Mouse (Mus musculus): ENCODE data around the gene Pyroxd2.
"Not testable (repeated sequence)": the region's sequence is repeated elsewhere in the genome, so short reads cannot be mapped to it uniquely, and the experiment has no call there.

Pyroxd2 gene

DNA sequence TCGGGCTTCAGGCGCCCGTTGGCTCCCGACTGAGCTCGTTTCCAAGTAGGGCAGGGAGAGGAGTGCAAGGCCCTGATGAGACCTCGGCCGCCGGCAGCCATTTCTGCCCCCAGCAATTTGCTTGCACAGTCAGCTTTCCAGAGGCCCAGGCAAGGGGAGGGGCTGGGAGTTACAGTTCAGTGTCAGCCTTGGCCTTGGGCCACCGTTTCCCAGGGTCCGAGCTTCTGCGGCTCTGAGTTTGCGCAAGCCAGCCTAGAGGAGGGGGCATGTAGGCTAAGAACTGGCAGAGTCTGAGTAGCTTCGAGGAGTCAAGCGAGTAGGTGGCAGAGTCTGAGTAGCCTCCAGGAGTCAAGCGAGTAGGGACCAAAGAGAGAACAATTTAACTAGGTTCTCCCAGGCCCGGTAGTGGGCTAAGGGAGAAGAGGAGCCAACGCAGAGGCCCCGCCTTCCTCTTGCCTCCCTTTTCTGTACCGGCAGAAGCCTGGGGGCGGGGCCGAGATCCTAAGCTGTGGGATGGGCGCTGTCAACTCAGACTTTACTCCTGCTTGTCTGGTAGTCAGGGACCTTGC is at the start of gene Pyroxd2:
TSS of gene Pyroxd2 (minus strand) at position 413 of the 569 bp plus-strand sequence.
- DNase-seq (ENCODE audit: low read depth, low spot score) = peak; percentile 60

DNA sequence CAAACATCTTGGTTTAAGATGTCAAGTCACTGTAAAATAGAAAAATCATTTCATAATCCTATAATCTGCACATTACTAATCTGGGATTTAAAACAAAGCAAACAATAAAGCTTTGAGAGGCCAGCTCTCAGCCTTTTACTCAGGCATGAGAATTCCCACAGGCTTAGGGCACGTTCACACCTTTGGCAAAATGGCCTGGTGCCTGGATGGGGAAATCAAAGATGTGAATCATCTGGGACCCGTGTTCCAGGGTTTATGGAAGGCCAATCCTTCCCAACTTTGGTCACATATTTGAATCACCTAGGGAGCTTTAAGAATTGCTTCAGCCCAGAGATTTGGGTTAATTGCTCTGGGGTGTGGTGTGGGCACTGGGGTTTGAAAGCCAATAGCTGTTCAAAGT is 45.3 kb upstream of the Pyroxd2 start:
- DNase-seq (ENCODE audit: low read depth, low spot score) = no peak

DNA sequence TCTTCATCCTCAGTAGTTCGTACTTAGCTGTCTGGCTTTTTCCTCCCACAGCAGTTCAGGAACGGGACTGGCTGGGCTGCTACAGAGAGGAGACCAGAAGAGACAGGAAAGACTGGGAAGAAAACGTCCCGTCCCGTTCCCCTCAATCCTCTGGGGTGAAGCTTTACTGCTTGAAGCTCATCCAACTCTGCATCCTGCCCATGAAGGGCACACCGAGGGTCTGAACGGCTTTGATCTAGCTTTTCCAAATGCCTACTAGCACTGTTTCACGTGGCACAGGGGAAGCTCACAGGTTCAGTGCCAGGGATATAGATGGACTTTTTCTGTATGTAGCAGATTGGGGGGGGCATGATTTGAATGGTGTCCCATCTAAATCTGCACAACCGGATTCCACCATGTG is 43.2 kb upstream of the Pyroxd2 start:
- DNase-seq (ENCODE audit: low read depth, low spot score) = no peak

DNA sequence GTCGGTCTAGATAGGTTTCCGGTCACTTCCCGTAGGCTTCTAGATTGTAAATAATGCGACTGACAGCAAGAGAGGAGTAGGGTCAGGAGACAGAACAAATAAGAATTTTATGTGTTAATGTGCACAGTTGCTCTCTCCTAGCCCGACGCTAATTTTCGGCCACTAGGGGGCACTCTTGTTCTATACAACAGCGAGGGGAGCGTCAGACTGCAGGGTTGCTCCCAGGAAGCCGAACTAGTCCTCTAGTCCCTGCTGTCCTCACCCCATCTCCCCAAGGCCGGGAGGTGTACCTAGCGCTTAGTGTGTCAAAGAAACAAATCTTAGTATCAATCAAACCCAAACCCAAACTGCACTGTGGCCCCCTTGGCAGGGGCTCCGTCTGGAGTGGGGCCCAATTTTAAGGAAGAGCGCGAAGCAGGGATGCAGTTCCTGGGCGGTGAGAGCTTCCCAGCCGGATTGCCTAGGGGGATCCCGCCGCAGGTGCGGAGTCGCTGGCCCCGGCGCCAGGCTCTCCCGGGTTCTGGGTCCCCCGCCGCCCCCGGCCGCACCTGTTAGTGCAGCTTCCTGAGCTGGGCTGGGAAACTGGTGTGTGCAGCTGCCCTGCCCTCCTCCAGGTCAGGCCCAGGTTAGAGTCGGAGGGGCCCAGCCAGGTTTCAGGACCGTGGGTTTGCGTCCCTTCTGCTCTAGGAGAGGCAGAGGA is 42.5 kb upstream of the Pyroxd2 start:
- DNase-seq (ENCODE audit: low read depth, low spot score) = peak; percentile 77

DNA sequence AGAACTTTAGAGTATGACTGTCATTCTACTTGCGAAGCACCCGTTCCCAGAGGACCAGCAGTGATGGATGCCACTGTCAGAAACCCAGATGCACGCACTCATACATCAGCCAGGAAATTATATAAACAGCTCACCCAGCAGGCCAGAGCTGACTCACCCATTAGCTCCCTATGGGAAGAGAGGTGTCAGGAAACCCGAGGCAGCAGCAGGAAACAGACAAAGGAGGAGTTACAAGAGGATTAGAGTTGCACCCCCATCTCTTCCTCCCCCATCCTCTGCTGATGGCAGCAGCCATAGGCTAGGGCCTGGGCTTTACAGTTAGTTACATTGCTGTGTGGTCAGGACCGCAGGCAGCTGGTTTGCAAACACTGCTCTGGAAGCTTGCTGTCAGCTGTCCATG is 35.7 kb upstream of the Pyroxd2 start:
- no peak for DNase-seq (ENCODE audit: low read depth, low spot score)

DNA sequence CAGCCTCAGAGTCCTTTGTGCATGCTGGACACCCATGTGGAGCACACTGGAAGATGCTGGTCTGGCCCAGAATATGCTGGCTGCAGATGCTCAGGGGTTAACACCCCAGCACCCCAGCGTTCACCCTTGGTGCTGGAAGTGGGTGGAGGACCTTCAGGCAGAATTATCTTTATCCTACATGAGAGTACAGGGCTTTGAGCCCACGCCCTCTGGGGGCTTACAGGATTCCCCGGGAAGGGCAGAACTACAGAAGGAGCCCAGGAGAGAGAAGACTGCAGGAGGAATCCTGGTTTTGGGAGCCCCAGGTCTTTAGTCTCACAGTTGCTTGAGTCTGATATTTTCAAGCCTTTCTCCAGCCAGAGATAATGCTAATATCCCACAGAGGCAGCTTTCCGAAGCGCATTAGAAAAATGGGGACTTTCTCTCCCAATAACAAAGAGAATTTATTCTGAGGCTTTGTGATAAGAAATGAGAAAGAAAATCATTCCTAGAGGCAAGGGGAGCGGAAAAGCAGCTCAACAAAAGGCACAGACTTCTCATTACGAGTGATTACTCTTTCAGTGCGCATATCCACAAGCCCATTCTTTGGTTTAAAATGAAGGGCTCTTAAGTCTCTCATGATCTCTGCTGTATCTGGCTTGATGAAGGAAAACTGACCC is 33.1 kb upstream of the Pyroxd2 start:
- no peak for DNase-seq (ENCODE audit: low read depth, low spot score)

DNA sequence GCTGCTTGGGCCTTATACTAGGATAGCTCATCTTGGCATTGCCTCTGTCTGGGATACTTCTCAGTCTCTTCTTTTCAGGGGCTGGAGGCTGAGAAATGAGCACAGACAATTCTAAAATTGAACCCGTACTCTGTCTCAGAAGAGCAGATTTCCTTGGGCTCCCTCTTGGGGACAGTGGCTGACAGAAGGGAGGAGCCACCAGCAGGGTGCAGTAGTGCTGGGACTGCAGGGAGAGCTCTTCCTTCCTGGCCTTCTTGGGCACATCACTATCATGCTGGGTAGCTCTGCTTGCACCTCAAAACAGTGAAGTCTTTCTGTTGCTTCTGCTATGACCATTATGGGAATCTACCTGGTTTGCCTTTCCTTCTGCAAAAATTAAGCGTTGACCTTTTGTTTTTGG is 32.6 kb upstream of the Pyroxd2 start:
- no peak for DNase-seq (ENCODE audit: low read depth, low spot score)

DNA sequence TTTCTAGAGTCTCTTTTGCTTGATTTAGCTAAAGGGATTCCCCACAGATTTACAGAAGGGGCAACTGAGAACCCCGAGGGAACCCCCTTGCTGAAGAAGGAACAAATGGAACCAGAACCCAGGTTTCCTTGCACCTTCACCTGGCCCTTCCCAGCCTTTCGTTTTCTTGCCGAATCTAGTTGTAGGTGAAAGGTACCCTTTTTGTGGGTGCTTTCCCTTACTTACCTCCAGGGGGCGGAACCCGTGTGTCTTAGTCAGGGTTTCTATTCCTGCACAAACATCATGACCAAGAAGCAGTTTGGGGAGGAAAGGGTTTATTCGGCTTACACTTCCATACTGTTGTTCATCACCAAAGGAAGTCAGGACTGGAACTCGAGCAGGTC is 27.6 kb upstream of the Pyroxd2 start:
- not testable (repeated sequence) for DNase-seq (ENCODE audit: low read depth, low spot score)

DNA sequence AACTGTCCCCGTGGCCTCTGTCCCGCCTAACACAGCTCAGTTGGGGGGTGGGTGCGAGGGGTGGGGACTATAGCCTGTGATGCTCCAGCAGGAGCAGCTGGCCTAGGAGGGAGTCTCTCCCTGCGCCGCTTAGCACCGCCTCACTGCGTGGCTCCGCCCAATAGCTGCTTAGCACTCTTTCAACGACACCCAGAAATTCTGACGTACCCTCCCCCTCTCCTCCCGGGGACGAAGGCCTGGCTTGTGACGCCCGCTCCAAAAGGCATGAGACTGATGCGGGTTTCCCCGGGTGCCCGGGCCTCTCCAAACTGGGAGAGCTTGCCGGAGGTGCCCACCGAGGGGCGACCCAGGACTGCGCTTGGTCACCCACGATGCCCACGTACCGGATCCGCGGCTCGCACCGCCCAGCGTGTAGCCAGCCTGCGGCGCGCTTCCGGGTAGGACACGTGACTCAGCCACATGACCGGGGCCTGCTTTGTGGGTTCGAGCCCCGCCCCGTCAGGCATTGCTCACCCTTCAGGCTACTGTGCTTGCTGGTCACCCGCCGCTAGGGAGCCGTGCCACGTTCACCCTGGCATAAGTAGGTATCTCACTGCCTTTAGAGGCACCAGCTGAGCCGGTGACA is 27.1 kb upstream of the Pyroxd2 start, which contains the start of gene Hps1:
TSS of gene Hps1 (minus strand) at position 448 of the 625 bp plus-strand sequence.
- DNase-seq (ENCODE audit: low read depth, low spot score) = peak; percentile 93

DNA sequence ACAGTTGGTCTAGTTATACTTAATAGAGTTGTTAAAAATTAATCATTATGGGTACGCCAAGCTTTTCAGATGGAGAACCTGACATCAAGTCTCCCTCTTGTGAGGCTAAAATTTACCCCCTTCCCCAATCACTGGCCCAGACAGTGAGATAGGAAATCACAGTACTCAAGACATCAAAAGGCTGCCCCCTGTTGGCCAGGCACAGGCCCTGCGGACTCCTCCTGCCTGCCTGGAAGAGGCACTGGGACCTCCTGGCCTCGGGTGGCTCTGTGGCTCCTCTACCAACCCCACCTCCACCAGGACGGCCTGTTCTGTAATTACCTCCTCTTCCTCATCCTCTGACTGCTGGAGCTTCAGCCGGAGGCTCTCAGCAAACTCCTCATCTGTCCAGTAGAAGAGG is 25.2 kb upstream of the Pyroxd2 start:
- DNase-seq (ENCODE audit: low read depth, low spot score) = no peak

DNA sequence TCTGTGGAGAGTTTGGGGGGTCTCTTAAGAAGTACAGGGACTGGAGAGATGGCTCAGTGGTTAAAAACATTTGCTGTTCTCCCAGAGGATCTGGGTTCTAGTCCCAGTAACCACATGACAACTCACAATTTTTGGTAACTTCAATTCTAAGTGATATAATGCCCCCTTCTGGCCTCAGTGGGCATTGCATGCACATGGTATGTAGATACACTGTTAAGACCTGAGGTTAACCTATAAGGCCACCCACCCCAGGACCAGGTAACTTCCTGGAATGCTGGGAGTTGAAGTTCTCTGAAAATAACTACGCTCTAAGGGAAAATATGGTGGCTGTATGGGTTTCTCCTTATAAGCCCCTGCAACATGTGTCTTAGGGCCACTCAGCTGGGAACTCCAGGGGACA is 24.2 kb upstream of the Pyroxd2 start:
- DNase-seq (ENCODE audit: low read depth, low spot score) = no peak

DNA sequence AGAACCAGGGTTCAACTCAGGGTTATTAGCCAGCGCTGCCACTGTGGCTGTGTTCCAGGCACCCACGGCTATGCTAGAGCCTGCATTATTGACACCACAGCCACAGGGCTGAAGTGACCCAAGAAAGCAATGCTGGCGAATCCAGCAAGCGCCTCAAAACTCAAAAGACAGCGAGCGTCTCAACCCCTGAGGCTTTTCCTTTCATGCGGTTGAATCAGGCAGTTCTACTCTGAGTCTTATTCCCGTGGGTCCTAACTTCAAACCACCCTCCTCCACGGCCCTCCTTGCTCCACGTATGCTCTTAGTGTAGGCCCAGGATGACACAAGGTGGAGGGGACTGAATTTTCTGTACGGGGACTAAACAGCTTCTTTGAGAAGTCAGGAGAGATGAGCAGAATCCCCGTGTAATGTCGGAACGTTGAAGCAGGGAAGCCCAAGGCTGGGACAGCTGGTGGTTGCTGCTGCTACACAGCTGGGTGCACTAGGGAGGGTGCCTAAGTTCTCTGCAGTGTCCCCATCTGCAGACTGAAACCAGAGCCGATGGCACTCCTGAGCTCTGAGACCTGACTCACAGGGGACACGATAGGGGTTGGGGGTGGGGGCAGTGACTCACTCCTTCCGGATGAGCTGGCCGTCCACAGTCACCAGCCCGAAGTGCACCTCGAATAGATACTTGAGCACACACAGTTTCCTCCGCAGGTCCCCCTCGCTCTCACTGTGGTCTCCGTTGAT is 17.7 kb upstream of the Pyroxd2 start:
- no peak for DNase-seq (ENCODE audit: low read depth, low spot score)

DNA sequence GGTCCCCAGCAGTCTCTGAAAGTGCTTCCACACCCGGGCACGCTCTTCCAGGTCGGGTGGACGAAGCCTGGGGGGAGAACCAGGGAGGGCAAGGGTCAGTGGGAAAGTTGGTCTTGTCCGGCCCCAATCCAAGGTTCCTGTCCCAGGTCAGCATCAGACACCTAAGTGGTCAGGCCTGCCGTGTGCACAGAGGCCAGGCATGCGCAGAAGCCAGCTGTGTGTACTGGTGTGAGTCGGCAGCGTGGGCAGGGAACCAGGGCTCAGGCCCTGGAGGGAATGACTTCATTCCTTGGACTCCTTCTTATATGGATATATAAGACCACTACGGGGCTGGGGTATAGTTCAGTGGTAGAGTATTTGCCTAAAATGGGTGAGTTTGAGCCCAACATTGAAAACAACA is 17.1 kb upstream of the Pyroxd2 start:
- no peak for DNase-seq (ENCODE audit: low read depth, low spot score)

DNA sequence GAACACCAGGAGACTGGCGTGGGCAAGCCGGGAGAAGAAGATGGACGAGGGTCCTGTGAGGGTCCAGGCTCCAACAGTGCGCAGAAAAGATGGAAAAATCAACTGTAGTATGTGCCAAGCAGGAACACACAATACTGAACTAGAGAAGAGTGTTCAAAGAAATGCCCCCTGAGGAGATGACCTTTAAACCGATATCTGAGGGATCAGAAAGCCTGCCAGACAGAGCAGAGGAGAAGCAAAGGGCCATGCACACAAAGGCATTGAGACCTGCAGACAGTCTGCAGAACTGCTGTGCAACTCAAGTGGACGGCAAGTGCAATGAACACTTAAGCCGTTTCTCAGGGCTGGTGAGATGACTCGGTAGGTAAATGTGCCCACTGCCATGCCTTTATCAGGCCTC is 14.8 kb upstream of the Pyroxd2 start:
- DNase-seq (ENCODE audit: low read depth, low spot score) = no peak

DNA sequence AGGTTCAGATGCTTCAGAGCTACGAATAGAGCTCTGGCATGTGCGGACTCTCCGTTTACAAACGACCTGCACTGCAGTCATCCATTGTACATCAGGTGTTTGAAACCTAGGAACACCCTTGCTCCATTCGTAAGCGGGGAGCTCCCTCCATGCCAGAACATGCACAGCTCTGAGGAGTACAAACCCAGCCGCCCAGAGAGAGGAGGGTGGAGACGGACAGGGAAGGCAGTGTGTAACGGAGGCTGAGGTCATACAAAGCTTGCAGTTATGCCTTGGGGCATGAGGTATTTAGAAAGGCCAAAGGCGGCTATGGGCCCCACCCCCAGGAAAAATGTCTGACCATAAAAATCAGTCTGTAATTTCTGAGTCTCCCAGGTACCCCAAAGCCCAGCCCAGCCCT is 11.8 kb upstream of the Pyroxd2 start:
- no peak for DNase-seq (ENCODE audit: low read depth, low spot score)

DNA sequence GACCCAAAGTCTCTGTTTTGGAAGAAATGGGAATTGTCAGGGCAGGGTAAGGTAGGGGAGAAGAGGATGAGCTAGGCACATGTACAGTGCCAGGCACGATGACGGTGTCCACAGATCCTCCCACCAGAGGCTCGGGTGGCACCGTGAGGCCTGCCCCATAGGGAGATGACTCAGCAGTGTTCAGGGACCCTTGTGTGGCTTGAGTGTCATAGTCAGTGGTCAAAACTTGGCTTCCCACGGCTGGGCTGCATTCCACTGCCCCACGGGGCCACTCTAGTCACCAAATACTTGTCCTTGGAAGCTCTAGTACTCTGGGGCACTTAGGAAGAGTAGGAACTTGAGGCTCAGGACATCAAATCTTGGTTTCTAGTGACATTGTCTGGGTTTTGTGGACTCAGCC is 4.1 kb upstream of the Pyroxd2 start:
- no peak for DNase-seq (ENCODE audit: low read depth, low spot score)

DNA sequence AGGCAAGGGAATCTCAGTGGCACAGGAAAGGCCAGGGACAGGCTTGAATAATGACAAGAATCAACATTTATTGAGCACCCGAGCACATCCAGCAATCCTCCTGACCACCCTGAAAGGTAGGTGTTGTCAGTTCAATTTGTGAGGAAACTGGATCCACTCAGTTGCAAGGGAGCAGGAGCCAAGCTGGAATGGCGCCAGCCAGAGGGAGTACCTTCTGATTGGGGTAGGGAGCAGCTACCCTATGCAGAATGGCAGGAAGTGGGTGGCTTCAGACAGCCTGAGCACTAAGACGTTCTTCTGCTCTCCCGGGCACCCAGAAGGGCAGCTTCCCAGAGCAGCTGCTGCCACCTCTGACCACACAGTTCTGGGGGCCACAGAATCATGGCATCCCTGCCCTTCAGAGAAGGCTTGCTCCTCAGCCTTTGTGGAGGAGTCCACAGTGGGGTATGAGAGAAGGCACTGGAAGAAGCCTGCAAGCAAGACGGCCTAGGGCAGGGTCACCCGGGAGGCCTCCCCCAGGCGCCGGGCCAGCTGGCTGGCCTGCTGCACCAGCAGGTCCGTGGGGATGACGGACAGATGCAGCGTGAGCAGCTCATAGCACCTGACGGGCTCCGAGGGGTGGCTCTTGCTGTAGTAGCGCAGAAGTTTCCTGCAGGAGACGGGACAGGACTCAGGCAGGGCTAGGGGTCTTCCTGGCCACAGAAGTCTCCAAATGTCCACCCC is 2.7 kb upstream of the Pyroxd2 start:
- no peak for DNase-seq (ENCODE audit: low read depth, low spot score)

DNA sequence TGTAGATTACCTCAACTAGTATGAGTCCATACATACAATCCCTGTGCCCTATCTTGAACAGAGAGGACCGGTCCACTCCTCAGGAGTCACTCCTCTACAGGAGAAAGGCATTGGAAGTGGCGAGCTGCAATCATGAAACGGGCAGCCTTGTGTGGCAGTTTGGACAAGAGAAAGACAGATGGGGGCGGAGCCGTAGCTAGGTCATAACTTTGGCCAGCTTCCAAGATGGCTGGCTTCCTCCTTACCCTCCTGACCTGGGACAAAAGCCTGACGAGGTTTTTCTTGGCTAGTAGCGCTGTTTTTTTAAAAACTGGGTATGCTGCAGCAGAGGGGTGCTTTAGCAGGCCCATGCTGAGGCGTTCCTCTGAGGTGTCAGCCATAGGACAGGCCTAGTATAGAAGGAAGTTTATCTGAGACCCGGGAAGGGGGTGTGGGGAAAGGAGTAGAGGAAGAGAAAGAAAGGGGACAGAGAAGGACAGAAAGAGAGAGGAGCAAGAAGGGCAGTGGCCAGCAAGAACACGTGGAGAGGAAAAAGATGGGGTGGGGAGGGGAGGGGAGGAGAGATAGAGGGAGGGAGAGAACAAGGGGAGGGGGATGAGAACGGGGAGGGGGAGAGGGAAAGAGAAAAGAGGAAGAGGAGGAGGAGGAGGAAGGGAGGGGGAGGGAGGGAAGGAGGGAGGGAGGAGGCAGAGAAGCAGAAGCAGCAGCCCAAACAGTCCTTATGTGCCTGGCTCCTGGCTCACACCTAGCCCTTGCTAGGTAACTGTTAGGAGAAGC is 754 bp upstream of the Pyroxd2 start:
- DNase-seq (ENCODE audit: low read depth, low spot score) = no peak

DNA sequence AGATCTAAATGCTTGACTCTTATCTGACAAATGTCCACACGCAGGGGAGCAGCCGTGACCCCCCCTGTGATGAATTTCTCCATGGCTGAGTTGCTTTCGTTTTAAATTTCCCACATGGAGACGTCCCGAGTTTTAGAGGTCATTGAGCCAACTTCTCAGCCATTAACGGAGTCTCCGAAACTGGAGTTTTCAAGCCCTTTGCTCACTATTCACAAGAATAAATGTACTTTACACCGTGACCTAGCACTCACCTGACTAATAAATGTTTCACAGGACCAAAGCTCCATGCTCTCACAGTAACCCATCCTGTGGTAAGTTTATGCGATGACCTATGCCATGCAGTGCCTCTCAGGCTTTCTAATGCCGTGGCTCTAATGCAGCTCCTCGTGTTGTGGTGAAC is 2.4 kb downstream of the Pyroxd2 start:
- no peak for DNase-seq (ENCODE audit: low read depth, low spot score)

DNA sequence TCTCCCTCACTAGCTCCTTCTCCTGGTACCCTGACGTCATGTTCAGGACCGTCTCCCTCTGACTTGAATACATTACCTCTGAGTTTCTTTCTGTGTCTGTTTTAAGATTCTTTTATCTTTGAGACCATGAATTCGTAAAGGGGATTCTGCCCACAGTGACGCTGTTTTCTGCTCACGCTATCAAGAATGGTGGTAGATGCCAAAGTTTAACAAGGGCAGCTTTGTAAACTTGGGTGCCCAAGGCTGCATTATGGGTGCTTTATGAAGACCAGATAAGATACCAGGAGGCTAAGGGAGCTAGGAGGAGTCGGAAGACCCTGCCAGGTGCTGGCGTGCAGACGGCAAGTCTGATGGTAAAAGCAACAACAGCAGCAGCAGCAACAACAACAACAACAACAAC is 5.9 kb downstream of the Pyroxd2 start:
- no peak for DNase-seq (ENCODE audit: low read depth, low spot score)

DNA sequence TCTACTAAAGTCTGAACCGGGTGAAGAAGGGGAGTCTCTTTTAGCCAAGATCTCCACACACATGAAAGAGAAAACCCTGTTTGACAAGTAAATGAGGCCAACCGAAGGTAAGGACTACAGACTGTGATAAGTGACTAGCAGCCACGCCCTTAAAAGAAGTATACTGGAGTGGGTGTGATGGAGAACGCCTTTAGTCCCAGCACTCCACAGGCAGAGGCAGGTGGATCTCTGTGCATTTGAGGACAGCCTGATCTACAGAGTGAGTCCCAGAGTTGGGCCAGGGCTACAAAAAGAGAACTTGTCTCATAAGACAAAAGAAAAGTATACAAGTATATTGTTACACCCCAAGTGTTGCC is 6.7 kb downstream of the Pyroxd2 start:
- no peak for DNase-seq (ENCODE audit: low read depth, low spot score)
